Mouse (Mus musculus) hematopoietic stem cell, adult 5-6 weeks (primary cell): ENCODE results near the gene Ret. TPM values are rescaled to one million over a fixed set of nuclear protein-coding genes. Genes with fewer than 3 reads are reported as not detected.

Experiments used
- ATAC-seq, 2 experiments: fragments of 125-278 bp in 1 of 2; replicated peaks in 1 of 2; 2 replicates each; pipeline ENCODE4 v1.8.0; 2016 to 2017; ENCODE audit warnings: inconsistent platforms in 2 of 2, mild to moderate bottlenecking in 2 of 2, moderate number of reproducible peaks in 2 of 2, low read depth in 1 of 2, moderate TSS enrichment in 1 of 2; ENCODE audit not compliant: low FRiP score in 2 of 2, poor library complexity in 2 of 2, severe bottlenecking in 2 of 2, insufficient read depth in 1 of 2, low TSS enrichment in 1 of 2
- total RNA-seq: library from RNA; stranded (forward); fragments of 172-1452, 232-1000 nt; gene quantifications from 2 replicates; pipeline ENCODE4 v1.2.3, GENCODE M21; 2017

Ret gene
- not detected in 2 replicates for total RNA-seq

DNA sequence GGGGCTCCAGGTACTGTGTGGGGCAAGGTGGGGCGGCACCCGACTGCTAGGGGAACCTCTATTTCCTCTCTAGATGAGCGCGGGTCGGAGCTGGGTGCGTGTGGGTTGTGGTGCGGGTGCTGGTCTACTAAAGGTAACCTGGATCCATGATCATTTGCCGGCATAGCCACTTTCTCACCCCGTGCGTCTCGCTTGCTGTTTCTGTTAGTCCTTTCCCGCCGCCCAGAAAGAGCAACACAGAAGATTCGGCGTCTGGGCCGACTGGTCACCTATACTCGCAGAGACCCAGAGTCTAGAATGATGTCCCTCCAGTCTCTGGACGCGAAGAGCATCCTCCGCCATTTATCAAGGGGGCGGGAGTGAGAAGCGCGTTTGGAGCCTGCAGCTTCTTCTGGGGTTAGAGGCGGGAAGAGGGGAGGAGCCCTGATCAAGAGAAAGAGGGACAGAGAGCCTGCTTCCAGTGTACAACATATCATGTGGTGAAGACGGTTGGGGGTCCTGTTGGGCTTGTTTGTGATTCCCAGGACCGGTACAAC is at the start of gene Ret:
Ret (minus strand) TSS at position 279 of the 536 bp plus-strand sequence.
- peak in 1 of 2 experiments; percentile 35; a peak in 1 of 4 replicates for ATAC-seq

DNA sequence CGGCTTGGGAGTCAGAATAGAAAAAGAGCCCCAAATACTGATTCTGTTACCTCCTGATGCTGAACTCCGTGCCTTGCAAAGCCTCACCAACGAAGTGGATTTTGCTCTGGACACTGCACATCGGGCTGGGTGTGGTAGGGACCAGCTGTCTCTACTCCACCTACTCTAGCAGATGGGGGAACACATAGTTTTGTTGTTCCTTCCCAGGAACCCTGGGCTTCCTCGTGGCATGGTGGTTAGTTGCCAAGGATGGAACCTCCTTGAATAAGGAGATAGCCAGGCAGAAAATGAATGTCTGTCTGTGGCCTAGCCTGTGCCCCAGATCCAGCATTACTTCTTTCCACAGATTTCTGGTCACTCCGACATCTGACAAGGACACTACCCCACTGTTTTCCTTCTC is 49.6 kb upstream of the Ret start:
- no peak for ATAC-seq

DNA sequence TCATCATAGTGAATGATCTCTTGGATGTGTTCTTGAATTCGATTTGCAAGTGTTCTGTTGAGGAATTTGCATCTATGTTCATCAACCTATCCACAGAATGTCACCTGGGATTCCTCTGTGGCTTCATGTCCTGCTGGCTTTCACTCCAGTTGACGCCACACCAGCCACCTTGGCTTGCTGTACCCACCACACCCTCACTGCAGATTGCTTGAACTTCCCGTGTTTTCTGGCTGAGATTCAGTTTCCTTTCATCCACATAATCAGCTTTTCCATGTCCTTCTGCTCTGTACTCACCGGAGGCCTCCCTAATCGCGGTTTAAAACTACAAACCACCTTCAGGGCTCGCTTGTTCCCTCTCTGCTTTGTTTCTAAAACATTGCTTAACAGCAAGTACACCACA is 46.6 kb upstream of the Ret start:
- ATAC-seq: no peak

DNA sequence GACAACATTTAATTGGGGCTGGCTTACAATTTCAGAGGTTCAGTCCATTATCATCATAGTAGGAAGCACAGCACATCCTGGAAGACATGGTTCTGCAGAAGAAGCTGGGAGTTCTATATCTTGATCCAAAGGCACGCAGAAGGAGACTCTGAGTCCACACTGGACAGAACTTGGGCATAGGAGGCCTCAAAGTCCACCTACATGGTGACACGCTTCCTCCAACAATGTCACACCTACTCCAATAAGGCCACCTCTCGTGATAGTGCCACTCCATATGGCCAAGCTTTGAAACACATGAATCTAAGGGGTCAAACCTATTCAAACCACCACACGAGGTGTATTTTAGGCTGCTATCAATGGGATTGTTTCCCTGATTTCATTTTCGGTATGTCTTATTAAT is 45.4 kb upstream of the Ret start:
- no peak for ATAC-seq

DNA sequence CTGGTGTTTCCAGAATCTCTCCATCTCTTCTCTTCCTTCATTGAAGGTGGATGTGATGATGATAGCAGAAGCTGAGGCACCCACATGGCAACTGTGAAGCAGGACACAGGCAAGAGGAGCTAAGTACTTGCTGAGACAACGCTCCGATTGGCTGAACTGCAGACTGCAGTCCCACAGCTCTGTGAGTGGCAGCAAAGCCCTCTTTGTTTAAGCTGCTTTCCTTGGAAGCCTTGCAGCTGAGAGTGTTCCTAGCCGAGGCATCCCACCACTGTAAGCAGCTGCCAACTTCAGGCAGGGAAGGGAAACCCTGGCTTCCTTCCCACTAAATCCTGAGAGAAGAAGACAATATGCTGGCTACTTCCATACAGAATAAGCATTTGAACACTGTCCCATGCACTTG is 28.6 kb upstream of the Ret start:
- no peak for ATAC-seq

DNA sequence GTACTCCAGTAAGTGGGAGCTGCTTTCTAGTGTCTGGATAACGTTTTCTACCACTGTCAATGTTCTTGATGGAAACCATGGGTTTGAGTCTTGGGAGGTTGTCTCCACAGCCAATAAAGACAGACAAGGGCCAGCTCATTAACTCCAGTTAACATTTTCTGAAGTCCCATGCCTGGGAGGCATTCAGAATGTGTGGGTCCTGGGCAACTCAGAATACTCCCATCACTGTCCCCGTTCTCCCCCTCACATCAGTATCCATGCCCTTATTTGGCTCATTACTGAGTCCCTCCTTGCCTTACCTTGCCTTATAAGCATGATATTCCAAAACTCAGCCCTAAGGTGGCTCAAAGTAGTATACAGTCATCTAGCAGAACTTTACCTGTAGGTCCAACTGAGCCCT is 25.0 kb upstream of the Ret start:
- no peak for ATAC-seq

DNA sequence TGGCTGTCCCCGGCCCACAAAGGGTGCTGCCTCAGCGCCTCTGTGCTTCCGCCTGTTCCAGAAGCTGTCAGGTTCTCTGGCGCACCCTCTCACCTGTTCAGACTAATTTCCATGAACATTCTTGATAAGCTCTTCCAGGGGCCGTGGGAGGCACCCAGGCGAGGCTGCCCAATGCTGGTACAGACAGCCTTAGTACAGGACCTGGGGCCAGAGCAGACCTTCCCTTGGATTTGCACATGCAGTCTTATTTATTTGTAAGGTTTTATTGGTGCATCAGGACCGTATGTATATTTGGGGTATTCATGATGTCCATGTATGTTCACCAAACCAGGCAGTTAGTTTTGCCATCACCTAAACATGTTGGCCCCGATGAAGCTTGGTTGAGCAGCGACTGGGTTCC is 18.2 kb upstream of the Ret start:
- no peak for ATAC-seq

DNA sequence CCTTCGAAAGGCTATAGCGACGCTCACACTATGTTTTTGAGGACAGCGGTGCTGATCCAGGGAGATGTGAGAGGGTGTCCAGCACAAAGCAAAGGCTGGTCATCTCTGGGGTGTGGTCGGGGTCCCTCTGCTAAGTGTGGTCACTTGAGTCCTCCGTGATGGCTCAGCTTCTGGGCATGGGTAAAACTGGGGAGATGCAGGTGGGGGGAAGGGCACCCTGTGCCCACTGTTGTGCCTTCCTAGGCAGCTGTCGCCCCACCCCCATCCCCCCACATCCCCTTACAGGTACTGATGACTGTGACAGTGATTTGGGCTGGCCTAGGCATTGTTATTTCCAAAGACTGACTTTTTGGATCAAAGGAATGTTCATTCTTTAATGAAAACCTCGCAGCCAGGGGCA is 10.8 kb upstream of the Ret start:
- ATAC-seq: no peak

DNA sequence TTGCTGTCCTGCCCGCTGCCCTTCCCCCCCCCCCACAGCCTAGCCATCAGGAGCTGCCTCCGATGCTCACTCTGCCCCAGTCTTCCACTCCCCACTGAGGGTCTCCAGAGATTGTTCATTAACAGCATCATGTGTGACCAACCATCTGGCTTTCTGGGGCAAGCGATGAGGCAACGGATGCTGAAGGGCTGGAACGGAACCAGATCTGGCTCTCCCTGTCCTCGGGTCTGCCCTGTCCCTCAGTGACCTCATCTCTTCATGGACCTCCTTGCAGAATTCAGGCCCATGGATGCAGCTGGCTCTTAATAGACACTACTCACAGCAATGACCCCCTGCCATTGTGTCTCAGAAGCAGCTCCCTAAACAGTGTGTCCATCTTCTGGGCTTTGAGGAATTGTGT is 8.9 kb upstream of the Ret start:
- no peak for ATAC-seq

DNA sequence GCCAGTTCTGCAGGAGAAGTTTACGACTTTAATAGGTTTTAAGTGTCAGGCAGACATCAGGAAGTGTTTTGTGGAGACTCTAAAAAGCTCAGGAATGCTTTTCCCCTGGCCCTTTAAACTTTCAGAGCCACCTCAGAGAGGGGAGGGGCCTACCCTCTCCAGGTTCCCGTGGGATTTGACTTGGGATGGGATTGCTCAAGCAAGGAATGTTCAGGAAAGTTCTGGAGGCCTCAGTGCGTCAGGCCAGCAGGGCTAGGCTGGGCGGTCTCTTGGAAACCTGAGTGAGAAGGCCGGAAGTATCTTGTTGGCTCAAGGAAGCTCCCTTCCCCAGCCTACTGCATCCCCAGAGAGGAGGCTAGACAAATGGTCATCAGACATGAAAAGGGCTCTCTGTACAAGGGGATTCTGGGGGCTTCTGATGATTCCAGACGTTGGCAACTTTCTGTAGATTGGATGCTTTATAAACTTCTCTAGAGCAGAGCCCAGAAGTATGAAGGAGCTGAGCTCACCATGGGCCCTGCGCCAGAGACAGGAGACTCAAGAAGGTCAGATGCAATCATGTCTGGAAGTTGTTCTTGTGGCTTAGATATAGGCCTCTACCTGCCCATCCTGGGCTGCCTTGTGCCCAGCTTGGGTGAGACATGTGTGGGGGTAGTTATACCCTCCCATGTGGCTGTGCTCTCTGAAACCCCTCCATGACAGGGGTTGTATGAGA is 7.8 kb upstream of the Ret start:
- no peak for ATAC-seq

DNA sequence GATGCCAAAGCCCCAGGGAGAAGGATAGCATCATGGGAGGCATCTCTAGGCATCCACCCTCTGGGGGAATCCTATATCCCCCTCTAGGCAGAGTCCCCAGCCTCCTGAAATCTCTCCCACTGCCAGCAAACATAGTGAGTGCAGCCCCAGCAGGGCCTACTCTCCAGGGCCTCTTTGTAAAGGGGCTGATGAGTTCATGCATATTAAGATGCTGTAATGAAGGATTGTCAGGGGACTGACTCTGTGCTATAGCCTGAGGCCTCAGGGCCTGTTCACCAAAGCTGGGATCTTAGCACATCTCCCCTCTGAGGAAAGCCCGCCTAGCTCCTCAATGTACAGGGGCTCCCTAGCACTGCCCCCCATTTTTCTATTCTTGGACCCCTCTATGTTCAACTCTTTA is 6.6 kb upstream of the Ret start:
- no peak for ATAC-seq

DNA sequence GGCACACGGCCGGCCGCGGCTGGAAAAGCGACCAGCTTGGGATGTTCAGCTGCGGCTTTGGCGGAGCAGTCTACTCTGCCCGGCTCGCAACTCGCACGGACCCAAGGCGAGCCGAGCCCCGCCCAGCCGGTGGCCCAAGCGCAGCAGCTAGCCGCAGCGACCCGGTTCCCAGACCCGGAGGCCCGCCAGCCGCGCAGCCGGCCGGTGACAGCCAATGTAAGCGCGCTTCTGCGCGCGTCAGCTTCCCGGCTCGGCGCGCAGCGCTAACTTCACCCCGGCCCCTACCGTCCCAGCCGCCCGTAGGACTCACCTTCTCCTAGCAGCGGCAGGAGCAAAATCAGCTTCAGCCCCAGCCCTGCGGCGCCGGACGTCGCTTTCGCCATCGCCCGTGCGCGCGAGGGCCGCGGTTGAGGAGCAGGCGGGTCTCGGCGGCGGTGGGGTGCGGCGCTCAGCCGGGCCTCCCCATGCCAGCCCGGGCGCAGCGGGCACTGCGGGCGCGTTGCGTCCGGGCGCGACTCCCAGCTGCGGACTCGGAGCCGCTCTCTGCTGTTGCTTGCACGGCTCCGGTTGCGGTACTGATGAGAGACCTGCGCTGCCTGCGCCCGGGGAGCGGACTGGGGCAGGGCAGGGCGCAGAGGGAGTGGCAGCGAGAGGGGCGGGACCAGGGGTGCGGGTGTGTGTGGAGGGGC is 623 bp downstream of the Ret start:
- peak in 1 of 2 experiments; percentile 43; a peak in 1 of 4 replicates for ATAC-seq

DNA sequence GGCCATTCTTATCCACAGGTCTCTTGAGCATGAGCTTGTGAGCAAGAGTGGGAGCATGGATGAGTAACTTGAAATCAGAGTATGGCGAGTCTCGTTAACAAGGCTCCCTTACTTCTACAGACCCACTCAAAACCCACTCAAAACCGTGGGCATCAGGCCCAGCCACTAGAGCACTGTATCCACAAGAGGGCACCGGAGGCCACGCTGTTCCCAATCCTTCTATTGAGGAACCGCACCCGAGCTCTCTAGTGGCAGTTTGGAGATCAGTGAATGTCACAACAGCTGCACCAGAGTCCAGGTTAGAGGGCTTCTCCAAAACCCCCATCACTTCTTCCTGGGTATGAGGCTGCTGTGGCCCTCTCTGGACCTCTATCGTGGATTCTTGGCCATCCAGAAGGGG is 2.4 kb downstream of the Ret start:
- 0 out of 4 replicates have a peak, but pooled peaks have one; percentile 17 to 29 for ATAC-seq

DNA sequence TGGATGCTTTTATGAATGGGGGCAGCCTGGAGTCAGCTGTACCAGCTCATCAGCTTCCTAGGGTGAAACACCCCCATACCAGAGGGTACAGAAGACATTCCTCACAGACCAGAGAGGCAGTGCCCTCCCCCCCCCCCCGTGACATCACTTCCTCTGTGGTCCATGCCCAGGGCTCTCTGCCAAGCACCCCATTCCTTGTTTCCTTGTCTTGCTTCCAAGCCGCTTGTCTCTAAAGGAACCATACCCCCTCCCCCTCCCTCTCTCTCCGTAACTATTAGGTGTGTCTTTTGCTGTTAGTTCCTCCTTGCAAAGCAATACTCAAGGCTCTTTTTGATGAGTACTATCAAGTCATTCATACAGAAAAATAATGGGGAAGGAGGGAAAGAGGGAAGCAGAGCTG is 4.6 kb downstream of the Ret start:
- no peak for ATAC-seq

DNA sequence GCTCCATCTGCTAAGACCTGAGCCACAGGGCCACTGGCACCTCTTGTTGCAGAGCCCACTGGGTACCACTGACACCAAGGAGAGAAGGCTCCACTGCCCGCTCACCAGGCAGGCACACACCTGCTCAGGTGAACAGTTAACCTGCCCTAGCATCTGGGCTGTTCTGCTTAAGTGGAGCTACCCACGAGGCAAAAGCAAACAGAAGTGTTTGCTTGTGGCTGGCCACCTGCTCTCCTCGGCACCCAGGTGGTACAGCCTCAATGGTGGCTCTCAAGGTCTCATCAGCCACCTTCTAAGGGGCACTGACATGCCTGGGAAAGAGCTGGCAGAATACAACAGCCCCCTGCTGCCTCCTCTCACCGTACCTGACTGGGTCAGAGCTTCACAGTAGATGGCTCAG is 5.3 kb downstream of the Ret start:
- no peak for ATAC-seq

DNA sequence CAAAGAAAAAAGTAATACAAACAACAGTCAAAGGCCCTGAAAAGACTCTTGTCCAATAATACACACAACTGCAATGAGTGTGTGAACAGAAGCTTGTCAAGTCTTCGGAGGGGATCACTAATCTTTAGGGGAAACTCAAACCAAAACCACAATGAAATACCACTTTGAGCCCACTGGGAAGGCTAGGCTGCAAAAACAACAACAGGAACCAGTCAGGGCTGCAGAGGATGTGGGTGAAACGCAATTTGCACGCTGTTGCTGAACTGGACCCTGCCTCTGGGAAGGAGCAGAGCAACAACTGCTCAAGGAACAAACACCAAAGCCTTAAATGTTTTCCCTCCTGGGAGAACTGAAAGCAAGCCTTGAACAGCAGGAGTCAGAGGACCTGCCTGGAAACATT is 7.8 kb downstream of the Ret start:
- peak; percentile 62 to 67; a peak in 3 of 4 replicates for ATAC-seq

DNA sequence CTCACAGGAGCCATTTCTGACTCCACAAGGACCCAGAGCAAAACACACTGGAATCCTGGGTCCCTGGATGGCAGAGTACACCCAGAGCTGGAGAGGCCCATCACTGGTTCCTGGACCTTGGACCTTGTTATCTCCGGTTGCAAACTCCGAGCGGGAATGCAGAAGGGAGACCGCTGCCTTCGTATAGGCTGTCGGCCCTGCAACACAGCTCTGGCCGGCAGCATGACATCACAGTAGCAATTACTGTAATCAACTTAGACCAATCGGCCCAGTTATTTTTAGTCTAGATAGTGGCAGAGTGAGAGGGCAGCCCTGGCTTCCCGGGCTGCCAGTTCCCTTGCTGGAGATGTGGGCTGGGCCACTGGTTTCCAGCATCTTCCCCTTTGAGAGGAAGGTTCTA is 8.9 kb downstream of the Ret start:
- no peak for ATAC-seq

DNA sequence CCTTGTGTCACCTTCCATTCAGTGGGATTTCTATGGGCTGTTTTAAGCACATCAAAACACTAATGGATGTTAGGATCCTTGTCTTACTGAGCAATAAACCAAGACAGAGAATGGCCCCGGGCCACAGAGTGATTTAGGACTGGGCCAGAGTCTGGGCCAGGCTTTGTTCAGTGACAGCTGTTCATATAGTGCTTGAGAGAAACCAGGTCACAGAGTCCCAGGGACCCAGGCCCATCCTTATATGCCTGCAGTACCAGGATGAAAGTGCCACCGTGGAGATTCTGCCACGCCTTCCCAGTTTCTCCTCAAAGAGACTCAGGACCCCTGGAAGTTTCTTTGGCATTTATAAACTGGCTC is 10.3 kb downstream of the Ret start:
- ATAC-seq: no peak
